Mouse (Mus musculus) lung, postnatal 4 days (tissue): ENCODE measurements around the gene Tesk2.
"Not testable (repeated sequence)": the region's sequence is repeated elsewhere in the genome, so short reads cannot be mapped to it uniquely, and the experiment has no call there.

Experiments used
- DNase-seq, 2 experiments: peaks; one replicate each; pipeline ENCODE4 v3.0.0; 2021

Gene Tesk2

DNA sequence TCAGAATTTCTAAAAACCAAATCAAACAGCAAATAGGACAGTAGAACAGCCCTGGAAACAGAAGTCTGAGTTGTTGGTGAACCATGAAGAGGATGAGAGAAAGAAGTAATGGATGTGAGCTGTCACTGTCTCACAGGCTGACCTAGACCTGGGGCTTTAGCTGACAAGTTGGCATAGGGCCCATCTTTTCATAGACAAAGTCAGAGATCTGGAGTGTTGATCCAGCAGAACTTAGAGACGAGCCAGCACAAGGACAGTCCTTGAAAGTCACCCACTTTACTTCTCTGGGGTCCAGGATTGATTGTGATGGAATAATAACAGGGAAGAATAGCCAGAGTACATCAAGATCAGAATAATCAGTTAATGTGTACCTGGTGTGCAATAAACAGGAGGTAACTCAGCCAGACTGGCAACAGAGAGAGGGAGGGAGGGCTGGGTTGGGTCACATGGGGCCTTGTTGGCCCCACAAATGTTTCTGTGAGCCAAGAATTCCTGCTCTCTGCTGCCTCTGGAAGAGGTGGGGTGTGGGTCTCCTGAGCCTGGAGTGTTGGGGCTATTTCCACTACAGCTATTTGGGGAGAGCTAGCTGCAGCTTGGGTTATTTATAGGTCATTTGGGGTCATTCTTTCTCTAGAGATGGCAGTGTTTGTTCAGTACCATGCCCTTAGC is 75.8 kb downstream of the Tesk2 start:
- no peak for DNase-seq

DNA sequence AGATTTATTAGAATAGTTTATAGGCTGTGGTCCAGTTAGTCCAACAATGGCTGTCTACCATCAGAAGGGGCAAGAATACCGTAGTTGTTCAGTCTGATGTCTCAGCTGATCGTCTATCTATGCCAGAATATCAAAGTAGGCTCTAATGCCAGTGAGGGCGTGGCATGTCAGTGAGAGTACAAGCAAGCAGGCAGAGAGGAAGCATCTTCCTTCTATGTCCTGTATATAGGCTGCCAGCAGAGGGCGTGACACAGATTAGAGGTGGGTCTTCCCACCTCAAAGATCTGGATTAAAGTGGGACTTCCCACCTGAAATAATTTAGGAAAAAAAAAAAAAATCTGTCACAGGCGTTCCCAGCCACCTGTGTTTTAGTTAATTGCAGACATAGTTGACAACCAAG is 79.2 kb downstream of the Tesk2 start:
- DNase-seq: no peak

DNA sequence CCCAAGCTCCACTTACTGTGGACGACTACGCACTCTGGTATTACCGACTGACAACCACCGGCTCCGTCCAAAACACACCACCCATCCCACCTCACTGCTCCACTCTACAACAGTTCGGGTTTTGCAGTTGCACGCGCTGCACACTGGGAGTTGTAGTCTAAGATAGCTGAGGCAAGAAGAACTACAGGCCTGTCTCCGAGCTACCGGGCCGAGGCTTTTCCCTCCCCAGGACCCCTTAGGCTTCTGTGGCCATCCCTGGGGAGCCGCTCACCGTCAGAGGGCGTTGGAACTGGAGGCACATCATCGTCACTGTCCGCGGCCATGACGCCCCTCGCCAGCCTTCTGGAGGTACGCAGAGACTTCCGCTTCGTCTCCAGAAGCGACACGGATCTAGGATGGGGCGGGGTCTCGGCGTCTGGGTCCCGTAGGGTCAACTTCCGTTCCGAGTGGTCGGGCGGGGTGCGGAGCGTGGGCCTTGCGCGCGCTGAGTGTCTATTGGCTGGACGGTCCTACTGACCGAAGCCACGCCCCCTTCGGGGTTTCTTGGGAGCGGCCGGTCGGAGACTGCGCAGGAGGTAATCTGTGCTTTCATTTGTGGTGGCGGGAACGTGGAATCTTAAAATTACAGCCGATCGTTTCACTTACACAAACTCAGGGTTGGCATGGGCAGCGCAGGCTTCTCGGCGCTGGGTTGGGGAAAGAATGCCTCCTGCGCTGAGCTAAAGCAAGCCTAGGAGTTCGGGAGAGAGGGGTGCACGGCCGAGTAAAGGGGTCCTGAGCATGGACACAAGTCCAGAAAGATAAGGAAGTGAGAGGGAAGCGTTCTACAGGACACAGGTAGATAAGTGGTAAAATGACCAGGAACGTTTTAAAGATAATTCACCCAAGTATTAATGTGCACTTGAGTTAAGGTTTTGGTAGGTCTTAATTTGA is 86.7 kb downstream of the Tesk2 start, which contains the start of the genes Toe1 and Mutyh:
TSS of gene Toe1 (minus strand) at position 444 of the 933 bp plus-strand sequence.
TSS of gene Mutyh (plus strand) at position 527 of the 933 bp plus-strand sequence.
- DNase-seq: peak; percentile 95 to 98

DNA sequence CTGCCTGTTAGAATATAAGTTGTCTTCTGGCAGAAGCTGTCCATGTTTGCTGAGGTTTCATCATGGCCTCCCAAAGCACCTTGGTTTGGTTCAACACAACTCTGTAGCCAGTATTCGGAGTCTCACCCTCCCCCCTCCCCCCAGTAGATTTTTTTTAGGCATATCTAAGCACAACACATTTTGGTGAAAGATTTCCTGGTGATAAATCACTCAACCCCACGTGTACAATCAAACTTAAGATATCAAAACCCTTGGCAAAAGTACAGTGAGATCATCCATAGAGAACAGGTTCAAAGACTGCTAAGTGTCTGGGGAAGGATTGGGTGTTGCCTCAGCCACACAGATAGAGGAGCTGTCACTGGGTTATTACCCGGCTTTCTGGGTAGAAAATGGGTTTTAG is 90.3 kb downstream of the Tesk2 start:
- no peak for DNase-seq

DNA sequence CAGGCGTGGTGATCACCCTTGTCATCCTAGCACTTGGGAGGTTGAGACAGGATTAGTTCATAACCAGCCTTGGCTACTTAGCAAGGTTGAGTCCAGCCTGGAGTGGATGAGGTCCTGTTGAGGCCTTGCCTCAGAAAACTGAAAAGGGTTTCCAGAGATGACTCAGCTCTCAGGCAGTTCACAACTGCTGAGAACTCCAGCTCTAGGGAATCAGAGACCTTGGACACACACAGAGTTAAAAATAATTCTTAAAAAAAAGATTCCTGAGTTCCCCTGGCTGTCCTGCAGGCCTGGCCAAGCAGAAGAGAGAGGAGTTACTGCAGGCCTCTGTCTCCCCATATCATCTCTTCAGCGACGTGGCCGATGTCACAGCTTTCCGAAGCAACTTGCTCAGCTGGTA is 94.5 kb downstream of the Tesk2 start:
- DNase-seq: no peak

DNA sequence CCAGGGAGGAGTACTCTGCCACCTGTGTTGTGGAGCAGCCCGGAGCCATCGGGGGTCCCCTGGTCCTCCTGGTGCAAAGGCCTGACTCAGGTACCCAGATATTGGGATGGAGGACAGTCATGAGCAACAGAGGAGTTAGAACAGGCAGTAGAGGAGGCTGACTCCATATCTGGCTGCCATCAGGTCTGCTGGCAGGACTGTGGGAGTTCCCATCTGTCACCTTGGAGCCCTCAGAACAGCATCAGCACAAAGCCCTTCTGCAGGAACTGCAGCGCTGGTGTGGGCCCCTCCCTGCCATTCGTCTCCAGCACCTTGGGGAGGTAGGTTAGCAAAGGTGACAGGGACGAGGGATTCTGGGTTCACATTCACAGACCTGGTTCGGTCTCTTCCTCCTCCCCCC is 96.7 kb downstream of the Tesk2 start:
- no peak for DNase-seq

DNA sequence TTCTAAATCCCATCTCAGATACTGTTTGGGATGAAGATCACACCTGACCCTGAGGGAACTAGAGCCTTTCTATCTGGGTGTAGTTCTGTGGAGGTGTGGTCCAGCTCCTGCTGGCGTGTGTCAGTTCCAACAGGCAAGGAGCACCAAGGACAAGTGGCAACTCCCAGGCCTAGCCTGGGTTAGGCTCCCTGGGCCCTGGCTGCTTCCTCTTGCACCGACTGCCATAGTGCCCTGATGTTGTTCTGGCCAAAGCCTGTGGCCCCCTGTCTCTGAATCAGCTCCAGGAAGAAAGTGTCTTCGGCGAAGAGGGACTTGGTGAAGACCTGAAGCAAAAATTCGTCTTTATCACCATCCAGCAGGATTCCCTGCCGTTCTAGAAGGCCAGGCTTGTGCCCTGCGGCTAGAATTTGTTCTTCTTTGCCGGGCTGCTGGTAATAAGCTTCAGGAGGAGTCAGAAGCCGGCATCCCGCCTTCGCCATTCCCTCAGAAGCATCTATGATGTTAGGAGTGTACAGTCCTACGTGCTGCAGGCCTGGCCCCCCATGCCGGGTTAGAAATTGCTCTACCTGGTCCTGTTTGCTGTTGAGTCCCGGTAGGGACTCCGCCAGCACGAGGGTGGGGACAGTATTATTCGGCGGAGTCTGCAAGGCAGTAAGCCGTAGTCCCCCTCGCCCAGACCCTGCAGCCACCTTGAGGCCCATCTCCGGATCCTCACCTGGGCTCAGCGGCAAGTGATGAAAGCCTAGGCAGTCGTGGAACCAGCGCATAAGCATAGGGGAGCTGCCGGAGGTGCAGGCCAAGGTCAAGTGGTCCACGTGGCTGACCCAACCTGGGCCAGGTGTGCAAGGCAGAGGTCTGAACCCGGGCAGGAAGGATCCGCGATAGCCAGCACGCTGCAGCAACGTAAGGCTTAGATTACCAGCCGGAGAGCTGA is 99.5 kb downstream of the Tesk2 start:
- DNase-seq: no peak

DNA sequence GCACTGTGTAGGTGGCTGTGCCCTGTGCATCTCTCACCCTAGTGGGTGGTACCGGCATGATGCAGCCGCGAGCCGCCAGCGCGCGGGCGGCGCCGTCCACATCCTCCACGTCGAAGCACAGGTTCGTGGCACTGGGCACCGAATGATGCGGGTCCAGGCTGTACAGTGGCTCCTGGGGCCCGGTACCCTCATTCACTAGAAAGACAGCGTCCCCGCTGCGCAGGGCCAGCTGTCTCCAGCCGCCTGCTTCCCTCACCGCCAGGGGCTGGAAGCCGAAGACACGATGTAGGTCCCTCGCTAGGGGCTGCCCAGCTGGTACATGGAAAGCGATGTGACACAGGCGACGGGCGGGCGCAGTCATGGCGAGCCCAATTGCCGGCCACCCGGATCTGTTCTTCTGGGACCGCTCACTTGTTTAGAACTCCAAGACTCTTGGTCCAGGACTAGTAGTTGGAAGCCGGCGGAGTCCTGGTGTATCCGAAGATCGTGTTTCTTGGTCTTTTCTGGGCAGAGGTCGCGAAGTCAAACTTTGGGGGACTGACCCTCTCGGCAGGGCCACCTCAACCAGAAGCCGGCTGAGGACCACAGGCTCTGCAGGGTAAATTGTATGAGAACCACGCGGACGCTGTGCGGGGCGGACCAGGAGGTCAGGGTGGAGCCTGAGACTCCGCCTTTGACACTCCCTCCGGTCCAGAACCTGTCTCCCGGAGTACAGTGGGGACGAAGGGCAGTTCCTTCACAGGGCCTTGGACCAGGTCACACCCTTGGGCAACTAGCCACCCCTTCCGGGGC is 100.3 kb downstream of the Tesk2 start:
- DNase-seq: peak; percentile 75 to 77

DNA sequence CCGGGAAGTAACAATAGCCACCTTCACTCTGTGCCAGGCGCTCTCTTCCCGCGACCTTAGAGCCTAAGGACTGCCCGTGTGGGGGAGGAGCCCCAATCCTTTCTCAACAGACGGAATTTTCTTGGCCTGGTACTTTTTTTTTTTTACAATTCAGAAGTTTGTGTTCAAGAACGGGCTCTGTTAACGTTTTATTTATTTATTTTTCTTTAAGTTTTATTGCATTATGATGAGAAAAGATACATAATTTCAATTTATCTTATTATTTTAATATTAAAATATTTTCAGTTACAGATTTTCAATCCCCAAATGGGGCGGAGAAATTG is 100.9 kb downstream of the Tesk2 start, which contains the start of gene Hpdl:
TSS of gene Hpdl (minus strand) at position 14 of the 323 bp plus-strand sequence.
- DNase-seq: no peak

DNA sequence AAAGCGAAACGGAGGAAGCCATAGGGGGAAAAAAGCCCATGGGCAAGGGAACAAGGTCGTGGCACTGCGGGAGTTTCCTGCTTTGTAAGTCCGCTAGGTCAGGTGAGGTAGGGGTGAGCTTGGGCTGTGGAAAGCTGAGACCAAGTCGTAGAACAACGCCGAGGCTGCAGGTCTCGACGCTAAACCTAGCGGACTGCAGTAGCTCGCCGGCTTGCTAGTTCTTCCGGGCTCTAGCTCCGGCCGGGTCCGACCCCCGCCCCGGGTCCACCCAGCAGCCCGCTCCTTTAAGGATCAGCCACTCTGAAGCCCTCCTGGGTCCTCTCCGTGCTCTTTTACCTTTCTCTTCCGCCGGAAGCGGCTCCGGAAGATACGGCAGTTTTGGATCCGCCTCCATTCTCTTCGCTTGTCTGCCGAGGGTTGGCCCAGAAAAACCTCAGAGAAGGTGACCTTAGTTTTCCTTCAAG is 103.8 kb downstream of the Tesk2 start:
- peak; percentile 74 to 75 for DNase-seq

DNA sequence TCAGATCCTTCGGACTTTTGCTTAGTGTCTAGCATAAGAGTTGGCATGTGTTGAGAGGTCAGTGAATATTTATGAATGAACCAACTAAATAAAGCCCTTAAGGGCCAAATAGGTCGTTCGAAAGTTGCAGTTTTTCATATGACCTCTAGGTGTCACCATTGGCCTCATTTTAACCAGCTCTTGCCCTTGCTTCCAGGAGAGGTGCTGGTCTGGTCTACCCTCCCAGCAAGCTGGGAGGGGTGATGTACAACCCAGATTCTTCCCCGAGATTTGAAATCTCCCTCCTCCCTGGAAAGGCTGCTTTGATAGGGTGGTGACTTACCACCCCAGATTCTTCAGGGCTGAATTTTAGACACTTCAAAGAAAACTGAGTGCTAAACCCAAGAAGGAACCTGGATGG is 107.1 kb downstream of the Tesk2 start:
- DNase-seq: peak in 1 of 2 experiments; percentile 58

DNA sequence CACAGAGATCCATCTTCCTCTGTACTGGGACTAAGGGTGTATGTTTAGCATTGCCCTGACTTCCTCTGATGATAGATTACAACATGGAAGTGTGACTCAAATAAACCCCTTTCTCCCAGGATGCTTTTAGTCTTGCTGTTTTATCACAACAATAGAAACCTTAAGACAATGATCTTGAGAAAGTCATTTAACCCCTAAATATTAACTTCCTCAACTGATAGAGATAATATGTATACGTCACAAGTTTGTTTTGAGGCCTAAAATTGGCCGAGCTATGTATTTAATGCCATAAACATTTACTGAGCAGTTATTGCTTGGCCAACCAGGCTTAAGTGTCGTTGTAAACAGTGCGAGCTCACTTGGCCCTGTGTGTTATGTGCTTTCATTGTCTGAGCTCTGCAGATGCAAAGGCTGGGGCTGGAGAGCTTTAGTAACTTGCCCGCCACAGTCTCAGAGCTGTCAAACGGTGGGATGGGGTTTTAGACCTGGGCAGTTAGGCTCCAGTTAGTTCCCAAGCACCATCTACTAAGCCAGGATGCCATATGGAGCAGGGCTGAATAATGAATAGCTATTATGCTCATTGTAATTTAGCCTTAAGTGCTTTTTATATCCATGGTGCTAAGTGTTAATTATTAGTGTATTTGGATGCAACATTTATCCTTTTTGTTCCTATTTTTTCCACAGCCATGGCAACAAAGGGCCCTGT is 108.8 kb downstream of the Tesk2 start:
- DNase-seq: peak; percentile 41 to 60

DNA sequence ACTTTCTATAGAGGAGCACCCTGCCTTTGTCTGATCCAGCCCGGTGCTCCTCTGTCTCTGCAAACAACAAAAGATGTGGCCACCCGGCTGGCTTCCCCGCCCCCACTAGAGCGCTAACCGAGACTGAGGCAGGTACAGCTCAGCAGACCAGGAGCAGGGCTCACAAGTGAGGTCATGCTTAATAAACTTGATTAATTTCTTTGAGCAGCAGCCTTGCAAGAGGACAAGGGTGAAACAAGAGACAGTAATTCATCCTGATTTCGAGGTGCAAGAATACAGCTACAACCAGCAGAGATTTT is 109.3 kb downstream of the Tesk2 start:
- no peak for DNase-seq

DNA sequence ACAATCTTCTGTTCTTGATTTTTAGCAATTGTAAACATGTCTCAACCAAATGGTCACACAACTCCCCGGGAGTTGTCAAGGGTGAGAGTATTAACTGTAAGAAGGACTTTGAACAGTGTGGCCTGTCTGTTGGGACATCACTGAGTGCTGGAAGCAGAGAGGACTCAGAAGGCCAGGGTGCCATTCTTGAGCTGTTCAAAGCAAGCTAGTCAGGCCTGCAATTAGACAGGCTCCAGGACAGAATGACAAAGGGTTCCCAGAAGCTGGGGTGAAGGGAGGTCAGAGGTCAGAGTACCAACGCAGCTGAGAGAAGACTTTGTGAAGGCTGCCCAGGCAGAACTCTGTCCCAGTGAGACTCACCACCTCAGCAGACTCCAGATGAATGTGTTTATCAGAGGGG is 118.3 kb downstream of the Tesk2 start:
- DNase-seq: no peak

DNA sequence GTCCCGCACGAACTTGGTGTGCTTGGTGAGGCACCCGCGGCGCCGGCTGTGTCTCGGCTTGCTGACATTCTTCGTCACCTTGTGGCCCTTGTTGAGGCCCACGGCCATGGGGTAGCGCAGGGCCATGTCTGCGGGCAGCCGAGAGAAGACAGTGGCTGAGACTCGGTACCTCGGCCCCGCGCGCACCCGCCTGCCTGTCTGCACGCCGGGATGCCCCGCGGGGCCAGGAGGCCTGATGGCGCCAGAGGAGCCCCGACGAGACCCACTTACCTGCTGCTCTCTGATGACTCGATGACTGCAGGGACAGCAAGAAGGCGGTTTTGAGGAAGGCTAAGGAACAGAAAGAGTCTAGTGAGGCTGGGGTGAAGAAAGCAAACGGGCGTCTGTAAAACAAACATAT is 119.3 kb downstream of the Tesk2 start:
- not testable (repeated sequence) for DNase-seq

DNA sequence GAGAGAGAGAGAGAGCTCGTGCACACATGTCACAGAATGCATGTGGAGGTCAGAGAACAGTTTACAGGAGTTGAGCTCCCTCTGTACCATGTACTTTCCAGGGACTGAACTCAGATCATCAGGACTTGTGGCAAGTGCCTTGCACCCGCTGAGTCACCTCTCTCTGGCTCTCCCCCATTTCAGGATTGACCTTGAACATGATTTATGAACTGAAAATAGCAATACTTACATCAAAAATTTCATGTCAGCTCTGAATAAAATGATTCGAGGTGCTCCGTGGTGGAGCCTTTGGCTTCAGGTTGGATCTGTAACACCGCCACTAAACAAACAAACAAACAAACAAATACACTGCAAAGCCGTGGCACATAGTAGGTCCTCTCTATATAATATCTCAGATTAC is 120.1 kb downstream of the Tesk2 start:
- no peak for DNase-seq

DNA sequence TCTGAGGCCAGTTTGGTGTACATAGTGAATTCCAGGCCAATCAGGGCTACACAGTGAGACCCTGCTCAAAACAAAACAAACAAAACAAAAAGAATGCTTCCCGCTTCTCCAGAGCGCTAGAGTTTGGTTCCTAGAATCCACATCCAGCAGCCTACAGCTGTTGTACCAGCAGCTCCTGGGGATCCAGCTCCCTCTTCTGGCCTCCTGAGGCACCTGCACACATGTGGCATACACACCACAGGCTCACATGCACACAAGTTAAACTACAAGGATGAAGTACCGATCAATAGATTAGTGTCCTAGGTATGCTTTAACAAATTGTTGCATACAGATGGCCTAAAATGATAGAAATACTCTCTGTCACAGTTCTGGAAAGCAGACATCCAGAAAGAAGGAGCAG is 123.6 kb downstream of the Tesk2 start:
- no peak for DNase-seq

DNA sequence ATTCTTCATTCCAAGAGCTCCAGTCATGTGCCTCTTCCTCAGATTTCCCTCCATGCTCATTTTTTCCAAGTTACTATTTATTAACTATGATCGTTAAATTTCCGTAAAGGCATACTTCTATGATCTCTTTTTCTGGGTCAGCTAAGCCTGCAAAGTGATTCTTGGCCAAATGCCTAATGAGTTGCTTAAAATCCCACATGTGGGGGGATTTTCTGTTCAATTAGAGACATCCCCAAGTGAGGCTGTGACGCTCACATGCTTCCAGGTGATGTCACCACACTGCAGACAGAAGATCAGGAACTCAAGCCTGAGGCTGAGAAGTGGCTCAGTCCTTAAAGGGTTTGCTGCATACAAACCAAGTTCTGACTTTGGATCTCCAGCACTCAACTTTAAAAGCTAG is 129.2 kb downstream of the Tesk2 start:
- DNase-seq: no peak

DNA sequence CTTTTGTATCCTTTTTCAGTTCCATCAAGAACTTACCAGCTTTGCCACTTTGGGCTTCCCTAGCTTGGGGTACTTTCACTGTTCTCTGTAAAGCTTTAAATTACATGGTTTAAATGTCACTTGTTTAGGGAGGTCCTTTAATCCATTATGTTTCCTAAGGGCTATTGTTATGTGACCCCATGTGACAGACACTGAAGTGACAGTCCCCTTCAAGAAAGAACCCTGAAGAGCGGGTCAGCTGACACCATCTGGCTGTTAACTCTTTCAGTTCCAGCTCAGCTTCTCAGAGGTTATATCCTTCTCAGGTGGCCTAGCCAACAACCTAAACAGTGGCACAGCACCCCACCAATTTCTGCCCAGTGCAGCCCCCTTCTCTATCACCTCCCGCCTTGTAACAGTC is 133.5 kb downstream of the Tesk2 start:
- DNase-seq: no peak
